Mouse (Mus musculus): ENCODE results near the gene Zfp341. TPM values are rescaled to one million over a fixed set of nuclear protein-coding genes. Genes with fewer than 3 reads are reported as not detected.
A peak's percentile ranks its signal among the peaks of the same experiment; 100 is the strongest.

The Zfp341 gene
- total RNA-seq, 2 experiments from 2014 or later = 9.4 to 10.6 TPM

- DNase-seq (ENCODE audit: low spot score in 2 of 2) = no peak
Measured at GRCm38 (mm10) chr2:154633039-154633742, 20.1 kb downstream of the Zfp341 start.

- no peak for DNase-seq (ENCODE audit: low spot score in 2 of 2)
Measured at GRCm38 (mm10) chr2:154633876-154634644, 21.0 kb downstream of the Zfp341 start.

GRCm38 (mm10) chr2:154635826-154636225 is 22.7 kb downstream of the Zfp341 start:
- no peak for DNase-seq (ENCODE audit: low spot score in 2 of 2)

GRCm38 (mm10) chr2:154638521-154638920 is 25.4 kb downstream of the Zfp341 start:
- DNase-seq (ENCODE audit: low spot score in 2 of 2) = no peak

DNA sequence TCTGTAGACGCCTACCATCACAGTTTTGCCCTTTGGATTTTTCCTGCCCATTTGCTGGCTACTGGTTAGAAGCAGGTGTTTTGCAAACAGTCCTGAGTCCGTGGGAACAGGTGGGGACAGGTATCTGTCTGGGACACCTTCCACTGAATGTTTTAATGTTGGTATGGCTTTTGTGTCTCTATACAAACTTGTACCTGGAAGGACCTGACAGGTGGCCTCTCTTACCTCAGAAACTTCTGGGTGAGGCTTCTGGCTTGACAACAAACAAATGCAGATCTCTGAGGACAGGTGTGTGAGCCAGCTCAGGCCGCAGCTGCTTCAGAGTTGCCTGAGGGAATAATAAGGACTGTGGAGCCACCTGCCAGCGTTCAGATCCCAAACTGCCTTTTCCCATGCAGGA is 26.0 kb downstream of the Zfp341 start:
- no peak for DNase-seq (ENCODE audit: low spot score in 2 of 2)

DNA sequence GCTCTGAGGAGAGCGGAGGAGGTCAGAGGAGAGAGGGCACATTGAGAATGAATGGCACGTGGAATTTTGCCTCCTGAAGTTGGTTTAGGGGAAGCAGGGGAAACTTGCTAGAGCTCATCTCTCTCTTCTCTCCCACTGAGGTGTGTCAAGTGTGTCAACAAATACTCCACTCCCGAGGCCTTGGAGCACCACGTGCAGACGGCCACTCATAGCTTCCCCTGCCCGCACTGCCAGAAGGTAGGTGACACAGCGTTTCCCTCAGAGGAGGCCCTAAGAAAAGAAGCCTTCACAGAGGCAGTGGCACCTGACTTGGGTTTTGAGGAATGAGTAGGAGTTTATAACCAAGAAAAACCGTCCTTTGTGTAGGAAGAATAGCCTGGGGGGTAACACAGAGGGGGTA is 28.1 kb downstream of the Zfp341 start:
- no peak for DNase-seq (ENCODE audit: low spot score in 2 of 2)

DNA sequence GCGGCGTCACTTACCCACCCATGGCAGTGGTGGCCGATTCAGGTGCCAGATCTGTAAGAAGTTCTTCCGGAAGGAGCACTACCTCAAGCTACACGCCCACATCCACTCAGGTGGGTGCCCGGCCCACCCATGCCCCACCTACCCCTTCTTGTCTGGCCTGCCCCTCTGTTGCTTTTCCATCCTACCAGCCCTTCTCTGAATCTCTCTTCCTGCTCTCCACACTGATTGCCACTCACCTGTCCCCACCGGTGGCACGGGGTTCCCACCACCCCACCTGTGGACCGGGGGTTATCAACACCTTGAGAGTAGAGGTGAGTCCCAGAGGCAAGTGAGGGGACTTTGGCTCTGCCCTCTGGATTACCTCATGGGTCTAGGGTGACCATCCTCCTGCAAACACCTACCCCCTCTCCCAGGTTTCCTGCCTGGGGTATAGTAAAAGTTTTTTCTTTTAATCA is 28.9 kb downstream of the Zfp341 start:
- DNase-seq (ENCODE audit: low spot score in 2 of 2) = no peak

- DNase-seq (ENCODE audit: low spot score in 2 of 2) = no peak
Measured at GRCm38 (mm10) chr2:154642712-154643385, 29.8 kb downstream of the Zfp341 start.

GRCm38 (mm10) chr2:154646634-154647033 is 33.5 kb downstream of the Zfp341 start:
- DNase-seq (ENCODE audit: low spot score in 2 of 2) = peak in 1 of 2 experiments; percentile 42

DNA sequence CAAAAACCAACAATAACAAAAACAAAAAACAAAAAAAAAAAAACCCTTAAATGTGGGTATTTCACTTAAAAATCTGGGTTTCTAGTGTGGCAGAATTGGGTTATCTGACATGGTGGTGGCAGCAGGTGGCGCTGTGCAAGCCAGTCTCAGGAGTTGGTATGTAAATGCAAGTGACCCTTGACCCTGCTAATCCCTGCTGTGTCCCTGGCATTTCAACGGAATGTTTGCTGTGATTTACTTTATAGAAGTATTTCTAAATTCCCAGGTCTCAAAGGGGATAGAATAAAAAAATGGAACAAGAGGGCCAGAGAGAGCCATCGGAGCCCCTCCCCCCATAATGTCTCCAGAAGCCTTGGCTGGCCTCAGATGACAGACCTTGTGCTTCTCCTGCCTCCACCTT is 35.0 kb downstream of the Zfp341 start:
- no peak for DNase-seq (ENCODE audit: low spot score in 2 of 2)

GRCm38 (mm10) chr2:154650404-154650803 is 37.3 kb downstream of the Zfp341 start:
- no peak for DNase-seq (ENCODE audit: low spot score in 2 of 2)

- DNase-seq (ENCODE audit: low spot score in 2 of 2) = no peak
Measured at GRCm38 (mm10) chr2:154651363-154651762, 38.3 kb downstream of the Zfp341 start, which contains the start of gene Chmp4b. Gene Chmp4b (plus strand): TSS chr2:154651705.

DNA sequence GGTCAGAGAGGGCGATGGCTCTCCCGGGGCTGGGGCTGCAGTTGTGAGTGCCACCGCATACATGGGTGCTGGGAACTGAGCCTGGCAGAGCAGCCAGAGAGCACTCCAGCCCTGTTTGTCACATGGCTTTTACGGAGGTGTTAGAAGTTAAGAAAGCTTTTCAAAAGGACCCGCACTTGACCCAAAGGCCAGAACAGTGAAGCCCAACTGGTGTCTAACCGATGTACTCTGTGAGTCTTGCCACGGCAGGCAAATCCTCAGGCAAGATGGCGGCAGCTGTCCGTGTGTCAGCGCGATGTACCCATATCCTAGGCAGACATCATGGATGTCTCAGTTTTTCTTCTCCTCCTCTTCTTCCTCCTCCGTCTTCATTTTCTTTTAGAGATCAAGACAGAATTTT is 41.9 kb downstream of the Zfp341 start:
- no peak for DNase-seq (ENCODE audit: low spot score in 2 of 2)

- no peak for DNase-seq (ENCODE audit: low spot score in 2 of 2)
Measured at GRCm38 (mm10) chr2:154655878-154656414, 42.8 kb downstream of the Zfp341 start.

DNA sequence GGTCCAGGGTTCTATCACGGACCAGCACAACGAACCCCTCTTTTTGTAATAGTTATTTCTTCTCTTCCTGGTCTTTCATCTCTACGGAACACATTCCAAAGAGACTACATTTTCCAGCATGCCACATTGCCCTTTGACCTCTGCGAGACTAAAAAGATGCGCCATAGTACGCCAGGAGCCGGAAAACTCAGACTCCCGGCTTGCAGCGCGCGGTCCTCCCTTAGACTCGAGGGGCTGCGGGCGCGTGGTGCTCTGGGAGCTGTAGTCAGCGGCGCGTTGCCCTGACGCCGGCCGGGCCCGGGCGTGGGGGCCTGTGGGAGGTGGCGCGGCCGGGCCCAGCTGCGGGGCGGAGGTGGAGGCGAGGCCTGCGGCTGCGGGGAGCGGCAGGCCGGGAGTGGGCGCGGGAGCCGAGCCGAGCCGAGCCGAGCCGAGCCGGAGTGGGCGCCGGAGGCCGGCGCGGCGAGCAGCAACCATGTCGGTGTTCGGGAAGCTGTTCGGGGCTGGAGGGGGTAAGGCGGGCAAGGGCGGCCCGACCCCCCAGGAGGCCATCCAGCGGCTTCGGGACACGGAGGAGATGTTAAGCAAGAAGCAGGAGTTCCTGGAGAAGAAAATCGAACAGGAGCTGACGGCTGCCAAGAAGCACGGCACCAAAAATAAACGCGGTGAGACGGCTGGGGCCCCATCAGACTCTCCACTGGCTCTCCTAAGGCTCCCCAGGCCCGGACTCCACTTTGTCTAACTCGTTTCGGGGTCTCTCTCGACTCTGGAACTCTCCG is 43.8 kb downstream of the Zfp341 start:
- peak; percentile 97 to 99 for DNase-seq (ENCODE audit: low spot score in 2 of 2)

GRCm38 (mm10) chr2:154657486-154658237 is 44.6 kb downstream of the Zfp341 start:
- DNase-seq (ENCODE audit: low spot score in 2 of 2) = no peak

- DNase-seq (ENCODE audit: low spot score in 2 of 2) = no peak
Measured at GRCm38 (mm10) chr2:154659070-154659469, 46.0 kb downstream of the Zfp341 start.

DNA sequence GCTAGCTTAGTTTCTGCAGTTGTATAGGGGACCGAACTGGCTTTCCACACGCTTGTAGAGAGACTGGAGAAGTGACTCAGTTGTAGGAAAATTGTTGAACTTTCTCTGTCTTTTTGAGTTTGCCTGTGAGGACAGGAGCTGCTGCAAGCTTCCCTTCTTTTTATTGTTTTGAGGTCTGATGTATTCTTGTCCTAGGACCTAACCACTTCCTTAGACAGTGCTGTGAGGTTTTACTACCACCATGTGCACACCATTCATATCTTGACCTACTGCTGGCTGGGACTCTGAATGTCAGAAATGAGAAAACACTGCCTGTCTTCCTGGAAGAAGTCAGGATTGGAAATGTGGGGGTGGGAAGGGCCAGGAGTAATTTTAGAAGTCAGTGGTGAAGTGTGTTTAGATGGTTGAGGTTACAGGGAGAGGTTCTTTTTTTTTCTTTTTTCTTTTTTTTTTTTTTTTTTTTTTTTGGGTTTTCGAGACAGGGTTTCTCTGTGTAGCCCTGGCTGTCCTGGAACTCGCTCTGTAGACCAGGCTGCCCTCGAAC is 46.5 kb downstream of the Zfp341 start:
- no peak for DNase-seq (ENCODE audit: low spot score in 2 of 2)

GRCm38 (mm10) chr2:154668680-154669079 is 55.6 kb downstream of the Zfp341 start:
- no peak for DNase-seq (ENCODE audit: low spot score in 2 of 2)

DNA sequence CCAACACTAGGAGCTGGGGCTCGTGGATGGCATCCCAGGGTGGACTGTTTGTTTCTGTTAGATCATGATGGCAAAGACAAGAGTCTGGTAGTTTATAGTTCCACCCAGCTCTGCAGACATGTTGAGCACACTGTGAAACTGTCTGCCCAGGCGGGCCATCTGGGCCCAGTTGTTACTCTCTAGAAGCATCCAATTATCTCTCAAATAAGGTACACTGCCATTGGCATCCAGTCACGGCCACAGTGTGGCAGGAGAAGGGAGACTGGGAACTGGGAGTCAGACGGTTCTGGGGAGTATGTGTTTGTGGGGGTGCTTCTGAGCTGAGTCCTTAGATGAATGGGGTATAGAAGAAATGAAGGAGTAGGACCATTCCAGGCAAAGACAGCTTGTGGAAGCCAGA is 57.0 kb downstream of the Zfp341 start:
- peak; percentile 67 to 87 for DNase-seq (ENCODE audit: low spot score in 2 of 2)

Data from layer of hippocampus, adult 18-20 months (tissue).